Mouse (Mus musculus): Measurements from ENCODE around the gene Olfr1367. TPM values are rescaled to one million over a fixed set of nuclear protein-coding genes. Genes with fewer than 3 reads are reported as not detected.

The Olfr1367 gene
- total RNA-seq (2021), result not detected
- long read RNA-seq, experiment 1, result 0 reads
- long read RNA-seq, experiment 2, result 0 reads

DNA sequence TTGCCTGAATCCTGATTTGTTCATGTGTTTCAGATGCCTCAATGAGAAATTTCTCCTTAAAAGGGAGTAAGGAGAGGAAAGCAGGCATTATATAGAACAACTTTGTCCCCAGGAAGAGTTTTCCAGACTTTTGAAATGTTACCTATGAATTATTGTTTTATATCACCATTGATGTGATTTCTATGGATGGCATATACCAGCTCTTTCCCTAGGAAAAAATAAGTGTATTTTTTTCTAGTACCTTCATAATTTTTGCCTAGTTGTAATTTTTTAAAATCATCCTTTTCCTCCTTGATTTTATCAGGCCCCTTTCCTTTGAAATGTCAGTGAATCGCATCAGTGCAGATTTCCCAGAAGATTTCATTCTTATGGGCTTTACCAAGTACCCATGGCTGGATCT lies at the start of gene Olfr1367:
Gene Olfr1367 (plus strand): TSS at position 301 of the 400 bp plus-strand sequence.
- DNase-seq (ENCODE audit: low spot score), result no peak

DNA sequence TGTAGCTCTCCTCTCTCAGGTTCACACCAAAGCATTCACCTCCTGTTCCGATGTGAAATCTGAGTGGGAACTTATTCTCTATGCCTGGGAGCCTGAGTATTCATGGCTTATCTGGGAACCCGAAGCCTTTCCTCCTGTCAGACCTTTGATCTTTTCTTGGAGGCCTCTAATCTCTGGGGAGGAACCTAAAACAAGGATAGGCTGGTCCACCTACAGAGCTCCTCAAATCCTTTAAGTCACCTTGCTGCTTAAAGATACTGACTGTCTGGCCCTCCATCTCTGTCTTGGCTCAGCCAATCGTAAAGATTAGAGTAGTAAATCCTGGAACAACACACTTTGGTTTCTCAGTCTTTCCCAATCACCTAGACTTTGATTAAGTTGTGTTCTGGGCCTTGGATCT lies 48.2 kb upstream of the Olfr1367 start:
- no peak for DNase-seq (ENCODE audit: low spot score)

DNA sequence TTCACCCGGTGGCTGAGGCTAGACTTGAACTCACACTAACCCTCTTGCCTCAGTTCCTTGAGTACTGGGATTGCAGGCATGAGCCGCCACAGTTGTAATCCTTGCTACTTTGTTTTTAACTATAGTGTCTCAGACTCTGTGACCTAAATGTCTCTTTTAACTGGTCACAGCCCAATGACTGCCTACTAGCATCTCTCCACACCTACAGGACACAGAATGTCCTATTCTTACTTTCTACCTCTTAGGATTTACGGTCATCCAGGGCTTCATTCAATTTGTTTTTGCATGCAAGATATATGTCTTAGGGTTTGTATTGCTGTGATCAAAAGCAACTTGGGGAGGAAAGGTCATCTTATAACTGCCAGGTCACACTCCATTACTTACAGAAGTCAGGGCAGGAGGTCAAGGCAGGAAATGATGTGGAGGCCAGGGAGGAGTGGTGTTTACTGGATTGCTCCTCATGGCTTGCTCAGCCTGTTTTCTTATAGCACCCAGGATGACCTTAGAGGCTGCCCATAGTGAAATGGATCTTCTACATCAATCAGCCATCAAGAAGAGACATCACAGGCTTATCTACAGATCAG lies 42.1 kb upstream of the Olfr1367 start:
- DNase-seq (ENCODE audit: low spot score), result no peak

DNA sequence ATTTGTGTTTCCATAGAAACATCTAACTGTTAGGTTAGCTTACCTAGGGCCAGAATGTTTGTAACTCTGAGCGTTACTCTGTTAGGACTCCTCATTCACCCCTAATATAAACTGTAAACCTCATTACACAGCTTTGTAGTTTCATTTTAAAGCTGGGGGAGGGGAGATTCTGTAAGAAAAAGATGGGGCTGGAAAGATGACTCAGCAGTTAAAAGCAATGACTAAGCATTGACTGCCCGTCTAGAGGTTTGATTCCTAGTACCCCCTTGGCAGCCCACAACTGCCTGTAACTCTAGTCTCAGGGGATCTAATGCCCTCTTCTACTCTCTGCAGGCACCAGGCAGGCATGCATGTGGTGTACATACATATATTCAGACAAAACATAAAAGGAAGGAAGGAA lies 36.9 kb upstream of the Olfr1367 start:
- no peak for DNase-seq (ENCODE audit: low spot score)

DNA sequence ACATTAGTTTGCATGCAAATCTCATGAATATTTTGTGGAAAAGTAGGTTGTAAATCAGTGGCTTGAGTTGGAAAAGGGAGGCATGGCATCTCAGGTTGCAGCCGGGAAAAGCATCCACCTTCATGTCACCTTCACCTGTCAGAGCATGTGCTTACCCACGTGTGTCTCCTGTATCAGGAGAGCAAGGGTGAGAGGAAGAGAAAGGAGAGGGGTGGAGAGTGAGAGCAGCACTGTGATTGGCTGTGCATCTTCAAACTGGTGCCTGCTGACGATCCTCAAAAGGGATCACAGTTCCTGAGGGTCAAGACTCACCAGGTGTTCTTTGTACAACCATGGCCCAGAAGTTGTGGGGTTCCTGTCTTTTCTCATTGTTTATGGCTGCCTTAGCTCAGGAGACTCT lies 34.8 kb upstream of the Olfr1367 start, which contains the start of gene Gpx6:
Gene Gpx6 (plus strand): TSS at position 200 of the 400 bp plus-strand sequence.
- DNase-seq (ENCODE audit: low spot score), result no peak

DNA sequence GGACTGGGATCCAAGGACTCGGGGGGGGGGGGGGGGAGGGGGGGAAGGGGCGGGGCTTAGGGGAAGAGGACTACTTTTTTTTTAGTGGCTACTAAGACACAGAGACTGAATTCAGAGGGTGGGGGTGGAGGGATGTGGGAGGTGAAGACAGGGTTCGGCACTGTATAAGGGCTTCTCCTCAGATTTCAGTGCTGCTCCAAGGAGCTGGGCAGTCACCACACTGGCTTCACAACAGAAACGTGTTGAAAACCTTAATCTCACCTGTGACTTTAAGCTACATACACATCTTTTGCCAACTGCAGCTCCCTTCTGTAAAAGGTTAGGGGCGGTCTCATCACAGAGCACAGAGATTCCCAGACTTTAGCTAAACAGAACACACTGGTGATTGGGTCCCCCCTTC lies 33.9 kb upstream of the Olfr1367 start:
- DNase-seq (ENCODE audit: low spot score), result no peak

DNA sequence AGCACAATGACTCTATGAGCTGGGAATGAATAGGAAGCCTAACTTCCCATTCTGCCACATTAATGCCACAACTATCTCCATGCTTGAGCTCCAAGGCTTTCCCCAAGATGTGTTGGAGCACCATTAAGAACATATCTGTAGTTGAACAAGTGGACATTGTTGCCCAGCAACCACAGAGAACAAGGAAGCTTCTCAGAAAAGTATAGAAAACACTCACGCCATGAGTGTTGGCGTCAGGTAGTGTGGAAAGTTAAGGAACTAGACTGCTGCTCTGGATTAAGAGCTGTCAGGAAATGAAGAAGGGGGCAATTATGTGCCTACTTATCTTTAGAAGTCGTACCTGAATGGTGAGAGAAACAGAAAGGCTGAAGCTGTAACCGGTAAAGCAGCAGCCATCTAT lies 32.8 kb upstream of the Olfr1367 start:
- DNase-seq (ENCODE audit: low spot score), result no peak

DNA sequence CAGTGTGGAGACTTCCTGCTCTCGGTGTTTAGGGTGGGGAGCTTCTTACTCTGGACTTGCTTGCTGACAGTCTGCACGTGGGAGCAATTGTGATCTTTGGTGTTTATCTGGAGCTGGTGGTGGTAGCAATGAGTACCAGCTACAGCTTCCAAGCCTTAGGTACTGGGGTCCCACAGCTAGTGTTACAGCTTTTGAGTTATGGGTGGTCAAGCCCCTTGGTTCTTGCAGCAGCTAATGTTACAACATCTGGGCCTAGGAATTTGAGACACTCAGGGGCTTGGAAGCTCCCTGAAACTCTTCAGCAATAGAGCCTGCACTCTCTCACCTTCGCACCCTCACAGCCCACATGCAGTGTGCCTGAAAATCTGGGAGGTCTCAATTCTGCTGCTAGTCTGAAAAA lies 26.4 kb upstream of the Olfr1367 start:
- DNase-seq (ENCODE audit: low spot score), result no peak

DNA sequence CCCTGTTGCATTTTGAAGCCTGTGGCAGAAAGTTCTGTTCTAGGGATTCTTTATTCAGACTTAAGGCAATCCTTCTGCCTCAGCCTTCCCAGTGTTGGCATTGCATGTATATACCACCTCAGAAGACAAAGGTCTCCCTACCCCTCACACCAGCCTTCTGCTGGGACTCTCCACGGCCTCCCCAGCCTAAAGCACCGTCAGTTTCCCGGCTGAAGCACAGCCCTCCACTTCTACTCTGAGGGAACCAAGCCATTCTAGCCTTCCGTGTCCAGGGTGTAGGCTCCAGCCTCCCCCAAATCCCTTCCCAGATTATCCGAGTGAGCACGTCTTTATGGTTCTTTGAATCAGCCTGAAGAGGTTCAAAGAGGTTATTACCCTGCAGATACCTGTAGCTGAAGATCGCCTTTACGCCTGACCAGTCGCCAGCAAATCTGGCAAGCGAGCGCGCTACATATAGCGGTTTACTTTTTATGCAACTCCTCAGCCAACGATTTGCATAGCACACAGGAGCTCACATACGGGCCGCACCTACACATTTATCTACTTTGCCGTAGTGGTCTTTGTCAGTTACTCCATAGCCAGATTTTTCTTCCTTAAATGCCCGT lies 24.7 kb upstream of the Olfr1367 start:
- no peak for DNase-seq (ENCODE audit: low spot score)

DNA sequence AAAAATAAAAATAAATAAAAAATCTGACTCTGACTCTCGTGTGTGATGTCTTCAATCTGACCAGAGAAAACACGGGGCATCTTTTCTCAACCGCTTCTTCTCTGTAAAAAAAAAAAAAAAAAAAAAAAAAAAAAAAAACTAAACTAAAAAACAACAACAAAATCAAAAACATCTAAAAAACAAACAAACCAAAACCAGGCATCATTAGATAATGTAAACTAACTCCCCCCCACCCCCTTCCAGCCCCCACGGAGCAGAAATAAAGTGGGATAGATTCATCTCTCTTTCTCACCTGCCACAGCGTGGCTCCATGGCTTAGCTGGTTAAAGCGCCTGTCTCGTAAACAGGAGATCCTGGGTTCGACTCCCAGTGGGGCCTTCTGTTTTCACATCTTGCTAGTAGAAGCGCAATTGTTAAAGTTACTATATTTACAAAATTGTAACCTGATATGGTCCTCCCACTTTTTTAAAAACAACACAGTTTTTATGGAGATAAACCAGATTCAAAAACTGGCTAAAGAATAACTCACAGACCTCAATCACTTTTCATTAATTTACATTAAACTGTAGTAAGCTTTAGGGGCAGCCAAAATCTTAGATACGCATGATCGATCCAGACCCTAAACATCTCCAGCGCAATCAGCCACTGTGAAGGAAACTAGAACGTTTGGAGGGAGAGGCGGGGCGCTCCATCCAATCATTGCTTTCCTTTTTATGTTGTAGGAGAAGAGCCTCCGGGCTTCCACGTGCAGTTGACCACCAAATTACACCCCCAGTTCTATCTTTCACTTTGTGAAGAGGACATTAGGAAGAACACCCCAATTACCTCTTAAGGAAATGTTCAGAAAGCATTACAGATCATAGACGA lies 24.0 kb upstream of the Olfr1367 start:
- no peak for DNase-seq (ENCODE audit: low spot score)

DNA sequence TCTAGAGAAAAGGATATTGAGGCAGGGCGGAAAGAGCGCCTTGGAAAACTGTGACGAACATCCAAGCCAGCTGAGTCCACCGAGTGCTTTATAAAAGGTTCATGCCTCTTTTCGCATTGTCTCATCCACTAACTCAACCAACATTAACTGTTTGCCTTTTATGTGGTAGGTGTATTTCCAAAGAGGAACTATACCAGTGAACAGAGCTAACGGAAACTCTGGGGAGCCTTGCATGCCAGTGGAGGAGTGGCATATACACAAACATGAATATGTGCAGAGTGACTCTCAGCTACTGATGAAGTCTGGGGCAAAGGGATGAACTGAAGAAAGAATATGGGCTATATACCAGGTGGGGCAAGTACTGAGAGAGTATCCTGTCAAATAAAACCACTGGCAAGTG lies 23.3 kb upstream of the Olfr1367 start:
- no peak for DNase-seq (ENCODE audit: low spot score)

DNA sequence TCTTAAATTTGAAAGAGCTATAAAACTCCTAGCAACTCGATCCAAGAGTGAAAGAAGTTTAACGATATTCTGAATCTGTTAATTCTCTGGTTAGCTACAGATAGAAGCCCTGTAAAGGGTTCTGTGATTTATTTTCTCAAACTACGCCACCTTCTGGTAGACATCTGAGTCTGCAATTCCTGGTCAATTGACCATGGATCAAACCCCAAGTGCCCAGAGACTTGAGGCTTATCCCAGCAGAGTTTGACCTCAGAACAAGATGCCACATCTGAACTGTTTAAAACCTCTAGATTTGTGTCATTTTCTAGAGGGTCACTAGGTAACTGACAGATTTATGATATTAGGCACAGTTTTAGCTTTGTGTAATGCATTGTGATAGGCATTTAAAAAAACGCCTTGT lies 20.5 kb upstream of the Olfr1367 start:
- DNase-seq (ENCODE audit: low spot score), result no peak

DNA sequence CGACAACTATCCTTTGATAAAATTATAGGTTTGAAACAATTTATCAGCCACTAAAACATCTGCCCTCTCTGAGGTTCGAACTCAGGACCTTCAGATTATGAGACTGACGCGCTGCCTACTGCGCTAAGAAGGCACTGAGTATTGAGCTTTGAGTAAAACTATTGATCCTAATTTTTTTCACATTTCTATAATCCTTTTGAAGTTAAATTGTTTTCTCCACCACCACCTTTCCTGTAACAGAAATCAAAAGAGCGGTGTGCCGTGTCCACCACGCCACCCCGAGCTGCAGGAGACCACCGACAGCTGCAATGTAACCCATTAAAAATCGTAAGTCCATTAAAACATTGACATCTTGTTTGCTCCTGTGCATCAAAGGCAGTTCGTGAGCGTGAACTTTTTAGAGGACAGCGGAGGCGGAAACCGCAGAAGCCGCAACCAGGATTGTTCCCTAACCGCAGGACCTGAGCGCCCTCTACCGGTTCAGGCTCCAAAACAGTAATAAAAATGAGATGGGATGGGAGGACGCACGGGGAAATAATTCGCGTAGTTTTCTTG lies 20.0 kb upstream of the Olfr1367 start:
- peak; percentile 68 for DNase-seq (ENCODE audit: low spot score)

DNA sequence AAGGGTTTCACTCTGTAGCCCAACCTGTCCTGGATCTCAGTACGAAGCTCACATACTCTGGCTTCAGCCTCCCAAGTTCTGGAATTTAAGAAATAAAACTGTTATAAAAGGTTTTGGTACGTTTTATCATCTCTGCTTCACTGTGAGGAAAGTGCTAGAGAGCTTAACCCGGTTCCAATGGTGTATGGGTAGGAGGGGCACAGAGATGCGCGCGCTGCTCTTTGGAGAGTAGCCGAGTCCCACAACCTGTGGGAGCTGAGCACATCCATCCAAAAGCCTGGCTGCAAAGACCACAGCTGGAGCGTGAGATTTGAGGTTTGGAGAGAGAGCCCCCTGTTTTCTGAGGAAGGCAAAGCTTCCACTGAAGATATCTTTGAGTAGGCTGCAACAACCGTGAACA lies 19.3 kb upstream of the Olfr1367 start:
- no peak for DNase-seq (ENCODE audit: low spot score)

DNA sequence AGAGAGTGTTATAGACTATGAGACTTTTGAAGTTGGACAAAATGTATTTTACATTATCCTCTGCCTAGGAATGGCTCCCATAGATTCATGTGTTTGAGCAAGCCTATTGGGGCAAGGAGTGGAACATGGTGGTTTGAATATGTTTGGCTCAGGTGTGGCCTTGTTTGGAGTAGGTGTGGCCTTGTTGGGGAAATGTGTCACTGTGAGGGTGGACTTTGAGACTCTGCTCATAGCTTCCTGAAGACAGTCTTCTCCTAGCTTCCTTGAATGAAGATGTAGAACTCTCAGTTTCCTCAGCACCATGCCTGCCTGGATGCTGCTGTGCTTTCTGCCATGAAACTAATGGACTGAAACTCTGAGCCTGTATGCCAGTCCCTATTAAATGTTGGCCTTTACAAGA lies 3.9 kb downstream of the Olfr1367 start:
- no peak for DNase-seq (ENCODE audit: low spot score)

DNA sequence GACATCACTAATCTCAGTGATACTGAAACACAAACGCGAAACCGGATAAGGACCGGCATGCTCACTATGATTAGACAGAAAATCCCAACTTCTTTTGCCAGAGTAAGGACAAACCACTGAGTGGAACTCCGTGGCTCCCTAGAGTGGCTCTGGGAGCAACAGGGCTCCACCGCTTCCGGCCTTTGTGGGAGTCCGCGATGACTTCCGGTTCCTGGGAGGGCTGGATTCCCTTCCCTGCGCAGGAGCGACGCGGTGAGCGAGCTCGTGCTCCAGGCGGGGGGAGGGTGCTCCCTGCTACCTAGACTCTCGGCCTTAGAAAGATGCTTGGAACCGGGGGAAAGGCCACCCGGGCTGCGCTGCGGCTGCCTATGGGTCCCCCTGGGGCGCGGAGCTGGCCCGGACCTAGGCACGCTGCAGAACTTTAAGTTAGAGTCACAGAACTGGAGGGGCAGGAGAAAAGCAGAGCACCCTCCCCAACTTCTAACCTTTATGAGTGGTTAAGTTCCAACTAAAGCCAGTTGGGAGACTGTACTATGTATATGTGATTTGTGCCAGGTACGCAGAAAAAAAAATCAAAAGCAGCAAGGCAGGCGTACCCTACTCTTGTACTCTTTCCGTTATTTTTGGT lies 16.0 kb downstream of the Olfr1367 start, which contains the start of gene Zscan12:
Gene Zscan12 (plus strand): TSS at position 200 of the 628 bp plus-strand sequence.
- DNase-seq (ENCODE audit: low spot score), result peak; percentile 91

DNA sequence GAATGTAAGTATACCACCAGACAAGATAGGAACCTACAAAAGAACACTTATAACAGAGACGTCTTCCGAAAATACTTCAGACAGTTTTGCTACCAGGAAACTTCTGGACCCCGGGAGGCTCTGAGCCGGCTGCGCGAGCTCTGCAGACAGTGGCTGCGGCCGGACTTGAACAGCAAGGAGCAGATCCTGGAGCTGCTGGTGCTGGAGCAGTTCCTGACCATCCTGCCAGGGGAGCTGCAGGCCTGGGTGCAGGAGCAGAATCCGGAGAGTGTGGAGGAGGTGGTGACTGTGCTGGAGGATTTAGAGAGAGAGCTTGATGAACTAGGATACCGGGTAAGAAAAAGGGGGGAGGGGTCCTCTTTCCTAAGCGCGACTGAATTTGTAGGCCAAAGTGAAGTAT lies 17.0 kb downstream of the Olfr1367 start:
- DNase-seq (ENCODE audit: low spot score), result no peak

DNA sequence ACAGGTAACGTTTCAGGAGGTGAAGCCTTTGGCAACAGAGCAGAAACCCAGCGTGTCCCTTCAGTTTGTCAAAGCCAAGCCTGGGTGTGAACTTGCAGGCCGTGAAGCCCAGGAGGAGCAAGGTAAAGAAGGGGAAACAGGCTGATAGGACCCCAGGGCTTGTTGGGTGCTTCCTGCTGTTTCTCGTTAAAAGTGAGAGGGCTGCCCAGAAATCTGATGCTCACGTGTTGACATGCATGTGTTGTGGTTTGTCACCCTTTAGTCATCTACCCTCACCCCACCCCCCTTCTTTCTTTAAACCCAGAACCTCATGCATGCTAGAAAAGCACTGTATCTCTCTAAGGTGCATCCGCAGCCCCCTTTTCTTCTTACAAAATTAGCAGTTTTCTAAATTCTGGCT lies 19.9 kb downstream of the Olfr1367 start:
- no peak for DNase-seq (ENCODE audit: low spot score)

DNA sequence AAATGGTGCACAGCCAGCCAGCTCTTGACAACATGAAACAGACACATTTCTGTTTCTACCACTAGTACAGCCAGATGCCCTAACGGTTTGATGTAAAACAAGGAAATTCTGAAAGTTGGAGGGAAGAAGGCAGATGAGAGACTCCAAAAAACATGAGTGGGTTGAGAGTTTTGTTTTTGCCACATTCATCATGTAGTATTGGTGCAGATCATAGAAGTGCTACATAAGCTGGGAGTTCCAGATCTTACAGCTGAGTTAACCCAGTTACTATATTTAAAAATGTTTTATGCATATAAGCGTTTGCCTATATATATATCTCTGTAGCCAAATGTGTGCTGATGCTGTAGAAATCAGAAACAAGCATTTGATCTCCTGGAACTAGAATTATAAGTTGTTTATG lies 26.0 kb downstream of the Olfr1367 start:
- DNase-seq (ENCODE audit: low spot score), result no peak

DNA sequence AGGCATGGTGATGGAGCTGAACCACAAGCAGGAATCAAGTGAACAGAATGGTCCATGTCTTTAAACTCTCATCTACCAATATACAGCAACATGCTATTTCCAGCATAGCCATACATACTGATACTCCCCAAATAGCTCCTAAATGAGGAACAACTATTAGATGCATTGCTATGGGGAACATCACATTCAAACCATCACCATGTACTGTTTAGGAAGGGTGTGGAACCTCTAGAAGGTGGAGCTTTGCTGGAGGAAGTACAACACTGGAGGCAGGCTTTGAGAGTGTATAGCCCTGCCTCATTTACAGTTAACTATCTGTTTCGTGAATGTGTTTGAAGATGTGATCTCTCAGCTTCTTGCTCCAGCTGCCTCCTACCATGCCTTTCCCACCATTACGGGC lies 31.1 kb downstream of the Olfr1367 start:
- DNase-seq (ENCODE audit: low spot score), result no peak

DNA sequence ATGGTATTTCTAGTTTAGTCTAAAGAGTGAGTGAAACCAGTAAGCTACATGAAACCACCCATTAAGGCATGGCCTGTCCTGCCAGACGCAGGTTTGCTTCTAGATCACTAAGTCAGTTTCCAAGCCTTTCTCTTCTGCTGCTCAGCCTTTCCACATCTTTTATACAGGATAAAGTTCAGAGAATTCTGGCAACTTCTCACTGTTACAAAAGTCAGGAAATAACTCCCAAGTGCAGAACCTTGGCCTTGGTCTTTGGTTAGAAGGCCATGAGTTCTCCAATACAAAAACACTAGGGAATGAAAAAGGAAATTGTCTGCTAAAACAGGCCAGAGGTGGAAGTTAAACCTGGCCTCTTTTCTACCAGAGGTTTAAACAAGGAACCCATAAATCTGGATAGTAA lies 48.5 kb downstream of the Olfr1367 start:
- no peak for DNase-seq (ENCODE audit: low spot score)

DNA sequence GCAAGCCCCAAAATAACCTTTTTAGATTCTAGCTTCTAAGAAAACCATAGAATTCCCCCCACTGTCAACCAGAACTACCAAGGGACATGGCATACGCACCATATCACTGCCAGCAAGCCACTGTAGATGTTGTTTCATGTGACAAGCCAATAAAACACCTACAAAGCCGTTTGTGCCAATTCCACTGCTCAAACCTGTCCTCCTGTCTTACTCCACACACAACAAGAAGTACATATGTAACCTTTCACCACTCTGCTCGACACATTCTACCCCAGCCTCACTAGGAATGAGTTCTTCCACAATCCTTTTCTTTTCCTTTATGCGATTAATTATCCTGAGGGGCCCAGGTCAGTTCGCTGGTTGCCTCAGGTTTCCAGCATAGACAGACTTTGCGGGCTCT lies 48.9 kb downstream of the Olfr1367 start:
- DNase-seq (ENCODE audit: low spot score), result no peak
